Mouse (Mus musculus) liver, embryonic 11.5 days (tissue): ENCODE results near the gene Zfp346. TPM values are rescaled to one million over a fixed set of nuclear protein-coding genes. Genes with fewer than 3 reads are reported as not detected.

Experiments used
- ATAC-seq: fragments of 200-750 bp; cut with Nextera tagmentation; replicated peaks from 2 replicates; pipeline ENCODE4 v1.8.0; 2017; ENCODE audit warnings: moderate number of reproducible peaks, mild to moderate bottlenecking, moderate TSS enrichment, moderate library complexity; ENCODE audit not compliant: low FRiP score
- DNase-seq: peaks from one replicate; pipeline ENCODE4 v3.0.0-alpha.2; 2017; ENCODE audit warnings: low spot score
- H3K27ac ChIP-seq: fragments of 300-500 bp; sonication (generic); 2 replicates; pipeline ENCODE4 v1.5.1; 2014; ENCODE audit warnings: mild to moderate bottlenecking, low read depth, low read length, control low read depth
- H3K27me3 ChIP-seq: fragments of 300-500 bp; sonication (generic); replicated peaks from 2 replicates; pipeline ENCODE4 v1.6.1; 2014; ENCODE audit warnings: low read length, mixed read lengths; ENCODE audit not compliant: control insufficient read depth, insufficient read depth
- H3K36me3 ChIP-seq: fragments of 300-500 bp; sonication (generic); 2 replicates; pipeline ENCODE4 v1.6.1; 2014; ENCODE audit warnings: mild to moderate bottlenecking, low read length, moderate library complexity, mixed read lengths; ENCODE audit not compliant: control insufficient read depth, insufficient read depth
- H3K4me1 ChIP-seq: fragments of 300-500 bp; sonication (generic); replicated peaks from 2 replicates; pipeline ENCODE4 v1.6.1; 2014; ENCODE audit warnings: low read length, mixed read lengths; ENCODE audit not compliant: control insufficient read depth, insufficient read depth
- H3K4me2 ChIP-seq: fragments of 300-500 bp; sonication (generic); 2 replicates; pipeline ENCODE4 v1.6.1; 2014; ENCODE audit warnings: mild to moderate bottlenecking, control low read depth, moderate library complexity
- H3K4me3 ChIP-seq: fragments of 300-500 bp; sonication (generic); 2 replicates; pipeline ENCODE4 v1.5.1; 2014; ENCODE audit warnings: low read depth, low read length, control low read depth
- H3K9ac ChIP-seq: fragments of 300-500 bp; sonication (generic); 2 replicates; pipeline ENCODE4 v1.6.1; 2014; ENCODE audit warnings: low read depth, low read length, control low read depth
- H3K9me3 ChIP-seq: fragments of 300-500 bp; sonication (generic); 2 replicates; pipeline ENCODE4 v1.6.1; 2016; ENCODE audit warnings: low read length, inconsistent platforms, mixed read lengths; ENCODE audit not compliant: control insufficient read depth
- WGBS: fragments of 180-500 bp; shearing (Covaris S2); extraction: QIAGEN DNeasy Blood & Tissue Kit; methylation state at CpG from one replicate; pipeline ENCODE4 v1.1.7; 2014; 5-methylcytosine and 5-hydroxymethylcytosine counted together
- polyA plus RNA-seq: library from polyadenylated mRNA; unstranded; fragments of >200 nt; fragmentation: Nextera tagmentation; extraction: Ambion mirVana; gene quantifications from 2 replicates; pipeline ENCODE4 v1.2.1, GENCODE M21; 2014

Gene Zfp346
- polyA plus RNA-seq, 1 experiment from 2014 or later, result 18.9 TPM

DNA sequence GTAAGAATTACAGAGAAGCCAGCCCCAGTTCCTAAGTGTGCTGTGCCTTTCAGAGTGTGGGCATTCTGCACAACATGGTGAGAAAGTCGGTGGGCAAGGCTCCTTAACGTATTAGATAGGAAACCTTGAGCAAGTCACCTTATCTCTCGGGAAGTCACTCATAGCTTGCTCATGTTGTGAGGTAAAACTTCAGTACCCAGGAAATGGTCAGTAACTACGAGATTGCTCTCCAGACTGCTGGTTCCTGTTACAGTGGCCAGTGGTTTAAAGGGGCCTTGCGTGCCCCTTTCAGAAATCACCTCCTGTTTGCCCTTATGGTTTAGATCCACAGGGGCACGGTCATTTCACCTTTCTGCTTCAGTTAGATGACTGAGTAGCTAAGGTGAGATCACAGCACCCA is 9.3 kb downstream of the Zfp346 start:
- DNase-seq, result no peak
- Histone ChIP-seq H3K36me3 (peaks cover 33% of the 10 kb centered on the region), H3K4me1 (no peaks in the 10 kb centered on the region), H3K9ac (no peak overlapping the region), H3K4me3 (no peak overlapping the region), H3K27ac (no peak overlapping the region), H3K9me3 (no peaks in the 10 kb centered on the region), H3K27me3 (no peaks in the 10 kb centered on the region), H3K4me2 (no peak overlapping the region)
- WGBS, result 54% methylated on average over 6 of the region's 6 CpGs
- ATAC-seq, result no peak

DNA sequence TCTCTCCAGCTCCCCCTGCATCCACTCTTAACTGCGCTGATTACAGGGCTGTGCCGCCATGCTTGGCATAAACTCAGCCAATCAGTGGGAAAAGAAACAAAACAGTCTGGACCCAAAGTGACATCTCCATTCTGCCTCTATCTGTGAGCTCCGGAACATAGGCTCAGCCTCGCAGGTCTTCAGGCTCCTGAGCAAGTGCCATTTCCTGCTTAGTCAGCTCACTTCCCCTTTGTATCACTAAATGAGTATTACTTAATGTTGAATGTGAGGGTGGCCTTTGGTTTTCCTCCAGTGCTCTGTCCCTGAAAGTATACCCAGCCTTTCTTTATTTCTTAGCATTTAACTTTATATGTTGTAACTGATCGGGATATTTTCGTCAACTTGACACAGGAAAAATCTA is 19.8 kb downstream of the Zfp346 start:
- Histone ChIP-seq H3K27me3 (no peaks in the 10 kb centered on the region), H3K4me2 (no peak overlapping the region), H3K4me1 (no peaks in the 10 kb centered on the region), H3K36me3 (peaks cover 12% of the 10 kb centered on the region; the same call in 1 of the 2 replicates), H3K9me3 (no peaks in the 10 kb centered on the region), H3K27ac (no peak overlapping the region), H3K9ac (no peak overlapping the region), H3K4me3 (no peak overlapping the region)
- 85% methylated on average over 6 of the region's 6 CpGs for WGBS
- no peak for ATAC-seq
- no peak for DNase-seq

DNA sequence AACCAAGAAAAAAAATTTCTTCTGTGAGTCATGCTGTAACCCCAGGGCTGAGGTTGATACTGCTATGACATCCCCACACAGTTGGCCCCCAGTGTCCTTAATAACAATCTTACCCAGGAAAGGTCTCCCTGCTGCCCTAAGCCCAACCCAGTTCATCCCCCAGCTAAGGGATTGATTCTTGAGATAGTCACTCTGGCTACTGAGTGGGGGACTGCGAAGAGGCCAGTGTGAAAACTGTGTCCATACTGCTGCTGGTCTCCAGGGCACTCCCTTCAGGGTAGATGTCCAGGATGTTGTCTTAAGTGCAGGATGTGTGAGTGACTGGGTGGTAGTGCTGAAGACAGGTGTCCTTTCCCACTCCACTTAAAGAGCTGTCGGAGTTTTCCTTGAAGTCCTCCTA is 28.3 kb downstream of the Zfp346 start, which contains the start of gene Gm17617:
Gene Gm17617, minus strand, starts transcription at position 101 of the 400 bp plus-strand sequence.
- DNase-seq (no peak), ATAC-seq (no peak)
- no peaks in the 10 kb centered on the region for H3K4me1 ChIP-seq
- H3K36me3 ChIP-seq, result peaks cover 10% of the 10 kb centered on the region
- no peak within 1 kb of the TSS for H3K4me3 ChIP-seq
- no peaks in the 10 kb centered on the region for H3K9me3 ChIP-seq
- WGBS, result 98% methylated on average over 2 of the region's 2 CpGs
- H3K4me2 ChIP-seq, result no peak within 1 kb of the TSS
- H3K27ac ChIP-seq, result no peak within 1 kb of the TSS
- H3K27me3 ChIP-seq, result no peaks in the 10 kb centered on the region
- no peak within 1 kb of the TSS for H3K9ac ChIP-seq

DNA sequence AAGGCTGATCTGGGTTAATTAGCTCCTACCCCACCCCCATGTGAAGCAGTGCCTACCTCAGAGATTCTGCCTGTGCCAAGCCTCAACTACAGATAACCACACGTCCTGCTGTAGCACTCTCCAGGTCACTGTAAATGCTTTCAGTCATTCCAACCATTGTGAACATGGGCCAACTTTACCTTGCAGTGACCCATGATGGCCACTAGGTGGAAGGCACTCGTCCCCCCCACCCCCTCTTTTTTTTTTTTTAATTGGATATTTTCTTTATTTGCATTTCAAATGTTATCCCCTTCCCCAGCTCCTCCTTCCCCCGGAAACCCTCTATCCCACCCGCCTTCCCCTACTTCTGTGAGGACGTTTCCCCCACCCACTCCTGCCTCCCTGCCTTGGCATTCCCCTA is 30.3 kb downstream of the Zfp346 start:
- no peak overlapping the region for H3K4me2 ChIP-seq
- H3K36me3 ChIP-seq, result peaks cover 10% of the 10 kb centered on the region
- no peaks in the 10 kb centered on the region for H3K27me3 ChIP-seq
- DNase-seq (peak; percentile 33), ATAC-seq (peak; percentile 56)
- no peak overlapping the region for H3K9ac ChIP-seq
- H3K4me1 ChIP-seq, result no peaks in the 10 kb centered on the region
- H3K4me3 ChIP-seq, result no peak overlapping the region
- WGBS, result 7% methylated on average over 5 of the region's 5 CpGs
- H3K9me3 ChIP-seq, result no peaks in the 10 kb centered on the region
- H3K27ac ChIP-seq, result no peak overlapping the region

DNA sequence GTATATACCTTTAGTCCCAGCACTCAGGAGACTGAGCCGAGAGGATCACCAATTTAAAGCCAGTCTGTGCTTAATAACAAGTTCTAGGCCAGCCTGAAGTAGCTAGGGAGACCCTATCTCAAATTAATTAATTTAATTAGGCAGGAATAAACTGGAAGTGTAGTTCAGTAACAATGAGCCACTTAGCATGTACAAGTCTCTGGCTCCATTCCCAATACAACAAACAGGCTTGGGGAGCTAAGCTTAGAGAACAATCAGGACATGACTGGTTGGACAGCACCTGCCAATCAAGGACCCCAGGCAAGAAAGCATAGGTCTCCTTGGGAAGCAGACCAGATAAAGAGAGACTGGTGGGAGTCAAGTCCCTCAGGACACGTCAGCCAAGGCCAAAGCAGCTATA is 35.2 kb downstream of the Zfp346 start:
- Histone ChIP-seq H3K27me3 (no peaks in the 10 kb centered on the region), H3K36me3 (no peaks in the 10 kb centered on the region), H3K4me1 (no peaks in the 10 kb centered on the region), H3K4me2 (no peak overlapping the region), H3K9ac (no peak overlapping the region), H3K9me3 (no peaks in the 10 kb centered on the region), H3K27ac (no peak overlapping the region), H3K4me3 (no peak overlapping the region)
- DNase-seq, result no peak
- 65% methylated on average over 2 of the region's 2 CpGs for WGBS
- ATAC-seq, result no peak

DNA sequence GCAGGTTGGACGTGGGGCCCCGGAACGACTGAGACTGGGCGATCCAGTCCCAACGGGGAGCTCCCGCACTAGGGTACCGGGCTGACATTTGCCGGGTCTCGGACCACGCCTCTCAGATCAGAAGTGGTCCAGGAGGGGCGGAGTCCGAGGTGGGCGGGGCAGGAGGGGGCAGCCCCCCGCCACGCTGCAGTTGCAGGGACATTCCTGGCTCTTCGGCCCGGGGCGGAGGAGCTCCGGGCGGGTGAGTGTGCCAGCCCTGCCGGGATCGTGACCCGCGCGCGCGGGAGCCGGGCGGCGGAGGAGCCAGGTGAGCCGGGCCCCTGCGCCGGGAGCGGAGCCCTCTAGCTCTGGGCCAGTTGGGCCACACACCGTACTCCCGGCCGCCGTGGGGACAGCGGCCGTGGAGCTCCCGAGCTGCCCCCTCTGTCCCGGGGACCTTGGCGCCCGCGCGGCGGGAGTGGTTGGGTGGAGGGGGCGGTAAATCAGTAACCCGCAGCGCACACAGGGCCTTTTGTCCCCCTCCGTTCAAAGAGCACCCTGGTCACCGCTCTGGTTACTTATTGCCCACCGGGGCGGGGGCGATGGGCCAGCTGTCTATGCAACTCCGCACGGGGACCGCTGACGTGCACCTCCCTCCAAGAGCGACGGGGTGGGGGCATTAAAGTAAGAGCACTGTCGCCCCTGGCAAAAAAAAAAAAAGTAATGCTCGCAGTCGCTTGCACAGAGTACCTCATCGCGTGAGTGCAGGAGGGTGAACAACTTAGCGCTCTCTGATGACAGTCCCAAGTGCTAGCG is 47.7 kb downstream of the Zfp346 start, which contains the start of gene Fgfr4:
Gene Fgfr4, plus strand, starts transcription at position 20 of the 795 bp plus-strand sequence.
- H3K4me2 ChIP-seq, result peak within 1 kb of the TSS; percentile 68
- no peaks in the 10 kb centered on the region for H3K9me3 ChIP-seq
- no peak within 1 kb of the TSS for H3K9ac ChIP-seq
- H3K27ac ChIP-seq, result peak within 1 kb of the TSS; percentile 80
- H3K4me1 ChIP-seq, result 0 out of 2 replicates have a peak, but pooled peaks cover 2% of the 10 kb centered on the region
- ATAC-seq (peak; percentile 75), DNase-seq (peak; percentile 76)
- peaks cover 39% of the 10 kb centered on the region for H3K27me3 ChIP-seq
- H3K4me3 ChIP-seq, result peak within 1 kb of the TSS; percentile 52
- H3K36me3 ChIP-seq, result no peaks in the 10 kb centered on the region
- 4% methylated on average over 61 of the region's 68 CpGs for WGBS

DNA sequence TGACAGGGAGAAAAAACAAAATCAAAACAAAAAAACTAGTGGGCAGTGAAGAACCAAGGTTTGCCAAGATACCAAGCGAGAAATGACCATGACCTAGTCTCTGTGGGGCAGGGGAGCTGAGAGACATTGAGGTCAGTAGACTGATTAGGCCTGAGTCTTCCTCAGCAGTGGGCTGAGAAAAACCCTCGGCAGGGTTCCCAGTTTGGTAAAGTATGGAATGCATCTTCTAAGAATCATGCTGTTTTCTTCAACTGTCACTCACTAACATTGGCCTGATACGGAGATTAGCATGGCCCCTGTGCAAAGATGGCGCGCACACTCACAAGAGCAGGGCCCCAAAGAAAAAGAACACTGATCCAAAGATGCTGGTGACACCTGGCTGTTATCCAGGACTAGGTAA is 48.8 kb downstream of the Zfp346 start:
- Histone ChIP-seq H3K27me3 (peaks cover 39% of the 10 kb centered on the region), H3K9me3 (no peaks in the 10 kb centered on the region), H3K4me3 (0 out of 2 replicates have a peak overlapping the region, but pooled peaks have one; percentile 52), H3K4me1 (0 out of 2 replicates have a peak, but pooled peaks cover 2% of the 10 kb centered on the region), H3K4me2 (peak overlapping the region; percentile 68), H3K36me3 (no peaks in the 10 kb centered on the region), H3K27ac (no peak overlapping the region; the same call in 1 of the 2 replicates), H3K9ac (no peak overlapping the region)
- no peak for DNase-seq
- 83% methylated on average over 5 of the region's 5 CpGs for whole genome bisulfite sequencing
- no peak for ATAC-seq

DNA sequence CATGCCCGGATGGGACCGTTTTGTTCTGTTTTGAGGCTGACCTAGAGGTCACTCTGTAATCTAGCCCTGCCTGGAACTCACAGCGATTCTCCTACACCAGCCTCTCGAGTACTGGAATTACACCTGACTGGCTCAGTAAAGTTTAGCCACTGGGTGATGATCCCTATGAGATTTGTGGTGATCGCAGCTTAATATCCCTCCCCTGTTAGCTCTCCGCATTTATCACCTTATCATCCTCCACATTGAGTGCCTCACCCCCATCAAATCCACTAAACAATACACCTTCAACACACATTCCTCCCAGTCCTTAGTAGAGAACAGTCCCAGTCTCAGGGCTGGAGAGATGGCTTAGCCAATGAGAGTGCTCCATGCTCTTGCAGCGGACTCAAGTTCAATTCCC is 57.3 kb downstream of the Zfp346 start:
- H3K27ac ChIP-seq, result no peak overlapping the region
- no peaks in the 10 kb centered on the region for H3K27me3 ChIP-seq
- H3K9ac ChIP-seq, result no peak overlapping the region
- H3K36me3 ChIP-seq, result no peaks in the 10 kb centered on the region
- 61% methylated on average over 7 of the region's 7 CpGs for WGBS
- no peak for ATAC-seq
- H3K4me2 ChIP-seq, result no peak overlapping the region
- no peak for DNase-seq
- no peaks in the 10 kb centered on the region for H3K4me1 ChIP-seq
- no peaks in the 10 kb centered on the region for H3K9me3 ChIP-seq
- H3K4me3 ChIP-seq, result no peak overlapping the region

DNA sequence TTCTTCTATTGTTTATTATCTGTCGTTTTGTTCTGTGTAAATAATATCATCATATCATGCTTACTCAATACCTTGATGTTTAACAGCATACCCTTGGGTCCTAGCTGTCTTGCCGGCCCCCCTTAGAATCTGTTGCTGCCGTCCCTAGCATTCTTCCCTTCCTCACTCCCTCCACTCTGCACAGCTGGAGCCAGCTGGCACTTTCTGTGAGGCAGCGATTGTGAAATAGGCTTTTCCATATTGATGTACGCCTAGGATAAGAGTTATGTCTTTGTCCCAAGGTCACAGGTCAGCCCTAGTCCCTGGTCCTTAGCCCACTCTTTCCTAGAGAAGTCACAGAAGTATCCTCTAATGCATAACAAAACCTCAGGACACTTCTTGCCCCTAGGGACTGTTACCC is 58.4 kb downstream of the Zfp346 start:
- no peak overlapping the region for H3K27ac ChIP-seq
- no peaks in the 10 kb centered on the region for H3K36me3 ChIP-seq
- WGBS, result 64% methylated on average over 5 of the region's 5 CpGs

More for the DNA sequence above, 58.4 kb downstream of the Zfp346 start:
- H3K27me3 ChIP-seq, result no peaks in the 10 kb centered on the region
- no peak overlapping the region for H3K4me3 ChIP-seq
- H3K4me1 ChIP-seq, result no peaks in the 10 kb centered on the region
- H3K9ac ChIP-seq, result no peak overlapping the region
- ATAC-seq (no peak), DNase-seq (no peak)
- no peak overlapping the region for H3K4me2 ChIP-seq
- no peaks in the 10 kb centered on the region for H3K9me3 ChIP-seq
